Mouse (Mus musculus) neural tube, embryonic 12.5 days (tissue): ENCODE measurements around the gene Cct2. TPM values are rescaled to one million over a fixed set of nuclear protein-coding genes. Genes with fewer than 3 reads are reported as not detected.
"Not testable (repeated sequence)": the region's sequence is repeated elsewhere in the genome, so short reads cannot be mapped to it uniquely, and the experiment has no call there.

Experiments used
- ATAC-seq: fragments of 200-750 bp; cut with Nextera tagmentation; 2 replicates; pipeline ENCODE4 v1.8.0; 2017; ENCODE audit warnings: low read depth, mild to moderate bottlenecking, moderate TSS enrichment, moderate library complexity; ENCODE audit not compliant: low FRiP score
- H3K27ac ChIP-seq: fragments of 300-500 bp; sonication (generic); 2 replicates; pipeline ENCODE4 v1.5.1; 2016
- H3K27me3 ChIP-seq: fragments of 300-500 bp; sonication (generic); replicated peaks from 2 replicates; pipeline ENCODE4 v1.6.1; 2016; ENCODE audit warnings: mild to moderate bottlenecking
- H3K36me3 ChIP-seq: fragments of 300-500 bp; sonication (generic); 2 replicates; pipeline ENCODE4 v1.6.1; 2016; ENCODE audit warnings: mild to moderate bottlenecking
- H3K4me1 ChIP-seq: fragments of 300-500 bp; sonication (generic); 2 replicates; pipeline ENCODE4 v1.6.1; 2016
- H3K4me2 ChIP-seq: fragments of 300-500 bp; sonication (generic); replicated peaks from 2 replicates; pipeline ENCODE4 v1.6.1; 2016; ENCODE audit warnings: mild to moderate bottlenecking
- H3K4me3 ChIP-seq: fragments of 300-500 bp; sonication (generic); 2 replicates; pipeline ENCODE4 v1.5.1; 2016
- H3K9ac ChIP-seq: fragments of 300-500 bp; sonication (generic); 2 replicates; pipeline ENCODE4 v1.6.1; 2016; ENCODE audit warnings: mild to moderate bottlenecking
- H3K9me3 ChIP-seq: fragments of 300-500 bp; sonication (generic); 2 replicates; pipeline ENCODE4 v1.6.1; 2016; ENCODE audit warnings: mild to moderate bottlenecking
- WGBS: fragments of 180-500 bp; shearing (Covaris S2); methylation state at CpG from one replicate; pipeline ENCODE4 v1.1.7; 2016; 5-methylcytosine and 5-hydroxymethylcytosine counted together
- polyA plus RNA-seq: library from polyadenylated mRNA; unstranded; fragments of >200 nt; fragmentation: Nextera tagmentation; extraction: Ambion mirVana; gene quantifications from 2 replicates; pipeline ENCODE4 v1.2.1, GENCODE M21; 2016

Cct2 gene
- polyA plus RNA-seq, 1 experiment from 2014 or later: 280 TPM

DNA sequence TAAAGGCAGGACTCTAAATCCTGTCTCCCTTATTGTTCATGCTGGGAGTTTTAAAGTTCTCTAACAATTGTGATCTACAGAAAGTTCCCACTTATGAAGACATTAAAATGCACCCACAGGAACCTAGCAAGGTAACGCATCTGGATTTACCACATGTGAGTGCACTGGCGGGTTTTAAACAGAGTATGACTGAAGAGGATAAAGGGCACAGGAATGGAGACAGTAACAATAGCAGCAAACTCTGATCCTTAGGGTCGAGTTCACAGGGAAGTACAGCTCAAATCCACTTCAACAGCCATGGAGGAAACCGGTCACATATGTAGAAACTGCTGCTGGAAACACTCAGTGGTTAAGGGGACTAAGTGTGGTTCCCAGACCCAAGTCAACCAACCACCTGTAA, 14.4 kb downstream of the Cct2 start:
- H3K27me3 ChIP-seq: no peaks in the 10 kb centered on the region
- H3K4me3 ChIP-seq: no peak overlapping the region
- H3K4me1 ChIP-seq: peaks cover 7% of the 10 kb centered on the region; the same call in 1 of the 2 replicates
- H3K9me3 ChIP-seq: no peaks in the 10 kb centered on the region
- H3K27ac ChIP-seq: no peak overlapping the region
- ATAC-seq: no peak
- 82% methylated on average over 4 of the region's 4 CpGs for WGBS
- no peak overlapping the region for H3K9ac ChIP-seq
- H3K36me3 ChIP-seq: peaks cover 47% of the 10 kb centered on the region
- H3K4me2 ChIP-seq: no peak overlapping the region

DNA sequence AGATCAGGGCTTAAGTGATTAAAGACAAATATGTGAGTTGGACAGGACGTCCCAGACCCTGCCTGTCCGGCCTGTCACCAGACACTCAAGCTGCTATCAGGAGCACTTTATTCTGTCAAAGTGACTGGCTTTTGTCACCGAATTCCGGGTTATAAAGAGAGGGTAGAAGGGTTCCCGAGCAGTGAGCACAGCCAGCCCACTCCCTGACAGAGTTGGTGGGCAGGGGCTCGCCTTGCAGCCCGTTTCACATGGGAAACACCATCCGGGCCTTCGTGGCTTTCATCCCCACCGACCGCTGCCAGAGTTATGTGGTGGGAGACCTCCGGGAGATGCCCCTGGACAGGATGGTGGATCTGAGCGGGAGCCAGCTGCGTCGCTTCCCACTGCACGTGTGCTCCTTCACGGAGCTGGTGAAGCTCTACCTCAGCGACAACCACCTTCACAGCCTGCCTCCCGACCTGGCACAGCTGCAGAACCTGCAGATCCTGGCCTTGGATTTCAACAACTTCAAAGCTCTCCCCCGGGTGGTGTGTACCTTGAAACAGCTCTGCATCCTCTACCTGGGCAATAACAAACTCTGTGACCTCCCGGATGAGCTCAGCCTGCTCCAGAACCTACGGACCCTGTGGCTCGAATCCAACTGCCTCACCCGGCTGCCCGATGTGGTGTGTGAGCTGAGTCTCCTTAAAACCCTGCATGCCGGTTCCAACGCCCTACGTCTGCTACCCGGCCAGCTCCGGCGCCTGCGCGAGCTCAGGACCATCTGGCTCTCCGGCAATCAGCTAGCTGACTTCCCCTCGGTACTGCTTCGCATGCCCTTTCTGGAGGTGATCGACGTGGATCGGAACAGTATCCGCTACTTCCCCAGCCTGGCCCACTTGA, 18.2 kb downstream of the Cct2 start, which contains the start of gene Lrrc10:
TSS of gene Lrrc10 (plus strand) at position 167 of the 882 bp plus-strand sequence.
- H3K9ac ChIP-seq: no peak within 1 kb of the TSS
- peaks cover 11% of the 10 kb centered on the region for H3K36me3 ChIP-seq
- peak within 1 kb of the TSS; percentile 41 for H3K4me2 ChIP-seq
- H3K4me1 ChIP-seq: peaks cover 7% of the 10 kb centered on the region; the same call in 1 of the 2 replicates
- WGBS: 38% methylated on average over 40 of the region's 40 CpGs
- no peaks in the 10 kb centered on the region for H3K9me3 ChIP-seq
- ATAC-seq: peak; percentile 43; the same call in 1 of the 2 replicates
- H3K4me3 ChIP-seq: no peak within 1 kb of the TSS
- no peaks in the 10 kb centered on the region for H3K27me3 ChIP-seq
- no peak within 1 kb of the TSS for H3K27ac ChIP-seq

DNA sequence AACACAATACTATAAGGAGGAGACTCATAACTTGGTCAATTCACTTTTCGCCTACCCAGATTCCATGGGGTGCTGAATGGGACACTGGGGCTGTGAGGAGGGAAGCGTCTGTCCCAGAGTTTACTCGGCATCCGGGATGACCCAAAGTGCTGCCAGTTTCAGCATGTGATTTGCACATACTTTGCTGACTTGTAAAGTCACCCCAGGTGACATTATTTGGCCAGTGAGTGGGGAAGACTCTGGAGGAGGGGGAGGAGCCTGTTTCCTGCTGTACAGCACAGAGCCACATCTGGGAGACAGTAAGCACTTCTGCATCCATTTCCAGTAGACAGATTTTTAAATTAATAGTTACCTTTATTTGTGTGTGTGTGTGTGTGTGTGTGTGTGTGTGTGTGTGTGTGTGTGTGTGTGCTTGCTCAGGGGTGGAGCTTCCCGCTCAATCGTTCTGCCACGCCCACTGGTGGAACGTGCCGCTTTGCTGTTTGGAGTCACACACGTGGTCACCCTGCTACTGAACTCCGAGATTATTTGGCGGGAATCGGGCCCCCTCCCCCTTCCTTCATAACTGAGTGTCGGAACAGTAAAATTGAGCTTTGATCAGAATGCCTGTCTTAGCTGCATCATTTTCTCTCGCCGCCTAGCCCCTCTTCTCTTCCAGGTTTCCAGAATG, 20.0 kb downstream of the Cct2 start:
- not testable (repeated sequence) for H3K4me3 ChIP-seq, ATAC-seq, H3K4me2 ChIP-seq, H3K27ac ChIP-seq, H3K9ac ChIP-seq, H3K27me3 ChIP-seq, H3K4me1 ChIP-seq, H3K36me3 ChIP-seq, H3K9me3 ChIP-seq
- 56% methylated on average over 15 of the region's 16 CpGs for WGBS

DNA sequence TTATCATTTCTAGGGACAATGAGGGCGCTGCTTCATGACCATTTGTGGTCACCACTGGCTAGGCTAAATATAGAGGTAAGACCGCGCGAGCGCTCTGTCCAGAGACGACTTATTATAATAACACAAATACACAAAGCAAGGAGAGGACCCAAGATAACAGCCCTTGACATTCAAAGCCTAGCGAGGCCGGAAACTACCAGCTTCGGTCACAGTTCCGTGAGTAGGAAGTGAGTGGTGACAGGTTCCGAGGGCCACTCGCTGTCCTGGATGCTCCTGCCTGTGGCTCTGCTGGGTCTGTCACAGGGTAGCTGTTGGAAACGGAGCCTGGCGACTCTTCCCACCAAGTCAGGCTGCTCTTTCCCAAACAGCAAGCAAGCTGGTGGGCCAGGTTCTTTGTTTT, 21.3 kb downstream of the Cct2 start:
- WGBS: 93% methylated on average over 14 of the region's 14 CpGs
- ATAC-seq: no peak
- no peak overlapping the region for H3K4me3 ChIP-seq
- no peak overlapping the region for H3K9ac ChIP-seq
- H3K27ac ChIP-seq: no peak overlapping the region
- no peaks in the 10 kb centered on the region for H3K9me3 ChIP-seq
- H3K4me2 ChIP-seq: no peak overlapping the region
- no peaks in the 10 kb centered on the region for H3K36me3 ChIP-seq
- no peaks in the 10 kb centered on the region for H3K27me3 ChIP-seq
- H3K4me1 ChIP-seq: peaks cover 7% of the 10 kb centered on the region; the same call in 1 of the 2 replicates

DNA sequence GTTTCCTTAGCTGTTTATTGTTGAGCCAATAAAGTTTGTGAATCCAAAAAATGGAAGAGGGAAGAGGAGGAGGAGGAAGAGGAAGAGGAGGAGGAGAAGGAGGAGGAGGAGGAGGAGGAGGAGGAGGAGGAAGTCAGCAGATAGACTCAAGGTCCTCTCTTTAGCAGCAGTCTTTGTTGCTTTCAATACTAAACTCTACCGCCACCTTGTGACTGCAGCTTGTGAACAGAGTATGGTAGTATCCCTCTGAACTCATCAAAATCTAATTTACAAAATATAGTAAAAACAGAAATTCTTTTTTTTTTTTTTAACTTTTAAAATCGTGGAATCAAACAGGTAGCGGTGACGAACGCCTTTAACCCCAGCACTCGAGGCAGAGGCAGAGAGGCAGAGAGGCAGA, 23.3 kb downstream of the Cct2 start:
- WGBS: 68% methylated on average over 6 of the region's 6 CpGs
- Histone ChIP-seq H3K4me3 (no peak overlapping the region), H3K27me3 (no peaks in the 10 kb centered on the region), H3K9ac (no peak overlapping the region), H3K9me3 (no peaks in the 10 kb centered on the region), H3K4me2 (no peak overlapping the region), H3K4me1 (peaks cover 2% of the 10 kb centered on the region; the same call in 1 of the 2 replicates), H3K27ac (no peak overlapping the region), H3K36me3 (no peaks in the 10 kb centered on the region)
- ATAC-seq: no peak

DNA sequence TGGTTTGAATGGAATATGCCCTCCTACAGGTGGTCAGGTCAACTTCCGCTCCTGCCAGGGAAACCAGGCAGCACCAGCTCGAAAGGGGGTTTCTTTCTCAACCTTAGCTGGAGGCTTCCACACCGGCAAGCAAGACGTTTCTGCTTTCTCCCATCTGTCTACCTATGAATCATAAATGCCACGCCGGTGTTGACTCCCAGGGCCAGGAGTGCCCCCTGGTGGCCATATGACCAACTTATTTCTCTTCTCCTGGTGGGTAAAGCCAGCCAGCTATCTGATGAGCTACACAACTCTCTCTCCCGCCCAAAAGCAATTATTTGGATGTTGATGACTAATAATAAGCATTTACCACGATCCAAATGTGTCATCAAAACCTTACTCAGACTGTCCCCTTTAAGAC, 29.8 kb downstream of the Cct2 start:
- ATAC-seq: no peak
- no peaks in the 10 kb centered on the region for H3K27me3 ChIP-seq
- no peak overlapping the region for H3K9ac ChIP-seq
- no peaks in the 10 kb centered on the region for H3K36me3 ChIP-seq
- no peak overlapping the region for H3K4me2 ChIP-seq
- no peak overlapping the region for H3K4me3 ChIP-seq
- 27% methylated on average over 8 of the region's 8 CpGs for WGBS
- no peaks in the 10 kb centered on the region for H3K4me1 ChIP-seq
- no peaks in the 10 kb centered on the region for H3K9me3 ChIP-seq
- H3K27ac ChIP-seq: no peak overlapping the region

DNA sequence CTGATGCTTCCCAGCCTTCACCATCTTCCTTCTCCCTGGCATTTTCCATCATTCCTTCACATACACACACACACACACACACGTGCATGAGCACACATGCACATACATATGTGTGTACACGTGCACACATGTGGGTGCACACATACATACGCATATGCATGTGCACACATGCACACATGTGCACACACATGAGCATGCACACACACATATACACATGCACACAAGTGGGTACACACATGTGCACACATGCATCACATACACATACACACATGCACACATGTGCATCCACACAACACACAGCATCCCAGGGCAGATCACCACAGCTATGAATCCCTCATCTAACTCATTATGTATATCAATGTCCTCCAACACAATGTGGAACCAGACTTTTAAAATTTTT, 32.5 kb downstream of the Cct2 start:
- H3K4me3 ChIP-seq: no peak overlapping the region
- no peak overlapping the region for H3K4me2 ChIP-seq
- no peaks in the 10 kb centered on the region for H3K9me3 ChIP-seq
- ATAC-seq: no peak
- H3K27ac ChIP-seq: no peak overlapping the region
- no peaks in the 10 kb centered on the region for H3K36me3 ChIP-seq
- H3K27me3 ChIP-seq: no peaks in the 10 kb centered on the region
- no peak overlapping the region for H3K9ac ChIP-seq
- H3K4me1 ChIP-seq: no peaks in the 10 kb centered on the region
- 92% methylated on average over 3 of the region's 3 CpGs for WGBS

DNA sequence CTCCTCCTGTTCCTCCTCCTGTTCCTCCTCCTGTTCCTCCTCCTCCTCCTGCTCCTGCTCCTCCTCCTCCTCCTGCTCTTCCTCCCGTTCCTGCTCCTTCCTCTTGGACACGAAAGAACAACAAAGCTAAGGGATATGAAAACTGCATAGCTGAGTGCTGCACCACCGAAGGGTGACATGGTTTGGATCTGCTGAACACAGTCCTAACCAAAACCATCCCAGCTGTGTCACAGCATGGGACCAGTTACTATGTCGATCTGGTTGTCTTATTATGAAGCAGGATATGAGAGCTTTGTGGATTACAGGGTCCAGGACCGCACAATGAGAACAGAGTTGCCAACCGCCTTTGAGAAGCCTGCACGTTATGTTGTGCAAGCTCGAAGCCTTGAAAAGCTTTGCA, 37.4 kb downstream of the Cct2 start:
- Histone ChIP-seq H3K9me3 (no peaks in the 10 kb centered on the region), H3K9ac (no peak overlapping the region), H3K4me1 (peaks cover 3% of the 10 kb centered on the region; the same call in 1 of the 2 replicates), H3K4me3 (no peak overlapping the region), H3K36me3 (no peaks in the 10 kb centered on the region), H3K4me2 (no peak overlapping the region), H3K27ac (no peak overlapping the region), H3K27me3 (no peaks in the 10 kb centered on the region)
- 80% methylated on average over 8 of the region's 8 CpGs for WGBS
- ATAC-seq: no peak

DNA sequence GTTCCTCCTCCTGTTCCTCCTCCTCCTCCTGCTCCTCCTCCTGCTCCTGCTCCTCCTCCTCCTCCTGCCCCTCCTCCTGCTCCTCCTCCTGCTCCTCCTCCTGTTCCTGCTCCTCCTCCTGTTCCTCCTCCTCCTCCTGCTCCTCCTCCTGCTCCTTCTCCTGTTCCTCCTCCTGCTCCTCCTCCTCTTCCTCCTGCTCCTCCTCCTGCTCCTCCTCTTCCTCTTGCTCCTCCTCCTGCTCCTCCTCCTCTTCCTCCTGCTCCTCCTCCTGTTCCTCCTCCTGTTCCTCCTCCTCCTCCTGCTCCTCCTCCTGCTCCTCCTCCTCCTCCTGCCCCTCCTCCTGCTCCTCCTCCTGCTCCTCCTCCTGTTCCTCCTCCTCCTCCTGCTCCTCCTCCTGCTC, 37.8 kb downstream of the Cct2 start:
- H3K4me2 ChIP-seq, H3K36me3 ChIP-seq, H3K9me3 ChIP-seq, H3K27ac ChIP-seq, H3K9ac ChIP-seq, H3K27me3 ChIP-seq, ATAC-seq, H3K4me3 ChIP-seq, H3K4me1 ChIP-seq: not testable (repeated sequence)

DNA sequence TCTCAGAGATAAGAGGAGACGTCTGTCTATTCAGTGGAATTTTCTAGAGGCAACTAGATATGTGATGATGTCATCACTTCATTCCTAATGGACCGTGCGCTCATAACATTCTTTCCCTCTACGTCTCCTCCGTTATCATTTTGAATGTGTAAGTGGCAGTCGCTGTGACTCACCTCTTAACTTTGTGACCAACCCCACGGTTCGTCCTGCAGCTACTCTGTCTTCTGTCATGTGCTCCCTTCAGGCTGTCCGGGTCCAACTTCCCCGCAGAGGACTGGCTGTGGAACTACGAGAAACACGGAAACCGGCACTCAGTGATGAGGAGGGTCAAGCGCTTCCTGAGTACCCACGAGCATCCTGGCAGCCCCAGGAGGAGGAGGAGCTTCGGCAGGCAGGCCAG, 39.9 kb downstream of the Cct2 start:
- Histone ChIP-seq H3K4me3 (no peak overlapping the region), H3K9ac (no peak overlapping the region), H3K4me1 (peaks cover 9% of the 10 kb centered on the region), H3K9me3 (no peaks in the 10 kb centered on the region), H3K36me3 (no peaks in the 10 kb centered on the region), H3K27ac (no peak overlapping the region), H3K4me2 (peak overlapping the region; percentile 24; the same call in 1 of the 2 replicates), H3K27me3 (no peaks in the 10 kb centered on the region)
- WGBS: 69% methylated on average over 16 of the region's 16 CpGs
- ATAC-seq: no peak

DNA sequence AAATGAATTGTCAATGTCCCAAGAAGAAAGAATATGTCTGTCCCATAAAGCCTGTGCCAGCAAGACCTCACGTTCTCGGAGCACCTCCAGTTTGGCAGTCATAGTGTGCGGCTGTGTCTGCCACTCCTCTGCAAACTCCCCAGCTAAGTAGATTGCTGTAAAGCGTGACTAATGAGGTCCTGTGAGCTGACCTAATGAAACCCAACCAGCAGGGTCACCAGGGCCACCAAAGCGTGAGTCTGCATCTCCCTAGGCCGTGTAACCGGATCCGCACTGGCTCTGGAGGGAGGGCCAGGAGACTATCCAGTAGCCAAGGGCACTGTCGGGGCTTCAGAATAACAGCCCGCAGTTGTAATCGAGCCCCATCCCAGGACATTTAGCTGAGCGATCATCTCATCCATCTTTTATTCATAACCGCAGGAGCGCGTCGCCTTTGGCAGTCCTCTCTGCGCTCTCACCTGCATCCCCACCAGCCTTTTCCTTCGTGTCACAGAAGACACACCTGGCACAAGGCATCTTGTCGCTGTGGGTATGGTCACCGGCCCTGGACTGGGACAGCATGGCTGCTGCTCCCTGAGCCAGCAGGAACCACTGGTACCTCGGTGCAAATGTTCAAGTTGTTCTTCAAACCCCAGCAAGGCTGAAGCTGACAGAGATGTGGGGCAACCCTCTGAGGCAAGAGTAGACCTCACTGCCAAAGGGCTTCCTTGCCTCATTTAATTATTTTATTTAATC, 42.4 kb downstream of the Cct2 start:
- 18% methylated on average over 21 of the region's 21 CpGs for WGBS
- Histone ChIP-seq H3K4me3 (no peak overlapping the region), H3K9ac (no peak overlapping the region), H3K4me1 (peaks cover 11% of the 10 kb centered on the region), H3K27ac (no peak overlapping the region), H3K36me3 (no peaks in the 10 kb centered on the region), H3K4me2 (peak overlapping the region; percentile 22; the same call in 1 of the 2 replicates), H3K27me3 (no peaks in the 10 kb centered on the region), H3K9me3 (no peaks in the 10 kb centered on the region)
- no peak for ATAC-seq

DNA sequence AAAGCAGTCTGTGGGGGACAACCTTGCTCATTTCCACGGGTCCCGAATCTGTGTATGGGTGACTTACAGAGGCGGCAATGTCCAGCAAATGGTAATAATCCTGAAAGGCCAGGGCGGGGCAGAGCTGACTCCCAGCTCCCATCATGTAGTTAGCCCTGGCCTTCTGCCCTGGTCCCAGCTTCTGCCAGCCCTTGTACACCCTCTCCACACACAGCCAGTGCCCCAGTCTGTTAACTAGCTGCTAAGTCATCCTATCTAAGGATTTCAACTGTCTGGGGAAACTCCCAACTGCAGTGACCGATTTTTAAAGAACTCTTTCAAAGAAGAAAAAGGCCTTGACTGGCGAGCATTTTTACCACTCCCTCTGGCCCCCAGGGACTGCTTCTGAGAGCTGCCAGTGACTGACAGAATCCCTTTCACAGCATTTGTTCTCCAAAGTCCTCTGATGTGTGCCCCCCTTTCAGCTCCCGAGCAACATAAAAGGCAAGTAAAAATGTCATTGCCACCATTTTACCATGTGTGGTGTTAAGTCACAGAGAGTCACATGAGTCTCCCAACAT, 45.3 kb downstream of the Cct2 start:
- WGBS: 55% methylated on average over 7 of the region's 7 CpGs
- no peak for ATAC-seq
- H3K36me3 ChIP-seq: no peaks in the 10 kb centered on the region
- H3K9me3 ChIP-seq: no peaks in the 10 kb centered on the region
- peaks cover 11% of the 10 kb centered on the region for H3K4me1 ChIP-seq
- H3K9ac ChIP-seq: 0 out of 2 replicates have a peak overlapping the region, but pooled peaks have one; percentile 17
- H3K27me3 ChIP-seq: no peaks in the 10 kb centered on the region
- no peak overlapping the region for H3K4me2 ChIP-seq
- no peak overlapping the region for H3K27ac ChIP-seq
- no peak overlapping the region for H3K4me3 ChIP-seq
